Mouse (Mus musculus) embryonic facial prominence, embryonic 12.5 days (tissue): Measurements from ENCODE around the gene Mylk. TPM values are rescaled to one million over a fixed set of nuclear protein-coding genes. Genes with fewer than 3 reads are reported as not detected.

Source experiments
- ATAC-seq: fragments of 200-750 bp; cut with Nextera tagmentation; 2 replicates; pipeline ENCODE4 v1.8.0; 2017; ENCODE audit not compliant: insufficient number of reproducible peaks, insufficient read depth, low FRiP score, low TSS enrichment
- H3K27ac ChIP-seq: fragments of 300-500 bp; sonication (generic); 2 replicates; pipeline ENCODE4 v1.5.1; 2016; ENCODE audit warnings: mild to moderate bottlenecking
- H3K27me3 ChIP-seq: fragments of 300-500 bp; sonication (generic); 2 replicates; pipeline ENCODE4 v1.6.1; 2016; ENCODE audit warnings: mild to moderate bottlenecking, moderate library complexity
- H3K36me3 ChIP-seq: fragments of 300-500 bp; sonication (generic); 2 replicates; pipeline ENCODE4 v1.6.1; 2016; ENCODE audit warnings: mild to moderate bottlenecking
- H3K4me1 ChIP-seq: fragments of 300-500 bp; sonication (generic); 2 replicates; pipeline ENCODE4 v1.6.1; 2016
- H3K4me2 ChIP-seq: fragments of 300-500 bp; sonication (generic); replicated peaks from 2 replicates; pipeline ENCODE4 v1.6.1; 2016; ENCODE audit warnings: mild to moderate bottlenecking, moderate library complexity
- H3K4me3 ChIP-seq: fragments of 300-500 bp; sonication (generic); 2 replicates; pipeline ENCODE4 v1.5.1; 2016; ENCODE audit warnings: mild to moderate bottlenecking
- H3K9ac ChIP-seq: fragments of 300-500 bp; sonication (generic); 2 replicates; pipeline ENCODE4 v1.6.1; 2016; ENCODE audit warnings: mild to moderate bottlenecking, moderate library complexity
- H3K9me3 ChIP-seq: fragments of 300-500 bp; sonication (generic); 2 replicates; pipeline ENCODE4 v1.6.1; 2016; ENCODE audit warnings: mild to moderate bottlenecking, moderate library complexity
- WGBS: fragments of 180-500 bp; shearing (Covaris S2); methylation state at CpG from one replicate; pipeline ENCODE4 v1.1.7; 2016; 5-methylcytosine and 5-hydroxymethylcytosine counted together
- polyA plus RNA-seq: library from polyadenylated mRNA; unstranded; fragments of >200 nt; fragmentation: Nextera tagmentation; extraction: Ambion mirVana; gene quantifications from 2 replicates; pipeline ENCODE4 v1.2.1, GENCODE M21; 2016

Mylk gene
- polyA plus RNA-seq, 1 experiment from 2014 or later = 9.0 TPM

- no peak overlapping the region for H3K4me2 ChIP-seq
- H3K9me3 ChIP-seq = 0 out of 2 replicates have a peak, but pooled peaks cover 4% of the 10 kb centered on the region
- 73% methylated on average over 8 of the region's 8 CpGs for WGBS
- 0 out of 2 replicates have a peak, but pooled peaks cover 4% of the 10 kb centered on the region for H3K36me3 ChIP-seq
- peaks cover 36% of the 10 kb centered on the region for H3K4me1 ChIP-seq
- ATAC-seq = no peak
- H3K27ac ChIP-seq = peak overlapping the region; percentile 56; the same call in 1 of the 2 replicates
- no peak overlapping the region for H3K4me3 ChIP-seq
- H3K9ac ChIP-seq = no peak overlapping the region
- H3K27me3 ChIP-seq = no peaks in the 10 kb centered on the region
Observed at GRCm38 (mm10) chr16:34957487-34958230, 212.6 kb downstream of the Mylk start.

DNA sequence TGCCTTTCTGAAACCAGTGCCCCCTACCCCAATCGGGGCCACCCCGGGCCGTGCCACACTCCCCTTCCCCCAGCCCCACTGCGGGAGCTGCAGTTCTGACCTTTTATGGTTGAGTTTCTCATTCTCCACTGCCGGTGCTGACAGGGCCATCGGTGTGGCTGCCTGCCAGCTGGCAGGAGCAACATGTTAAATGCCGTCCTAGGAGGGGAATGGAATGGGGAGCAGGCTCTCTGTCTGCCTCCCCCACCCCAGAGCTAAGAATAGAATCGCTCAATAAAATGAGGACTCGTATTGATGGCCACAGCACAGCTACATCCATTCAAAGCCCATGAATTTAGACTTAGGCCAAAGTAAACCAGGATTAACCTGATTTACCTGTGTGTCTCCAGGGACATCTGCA lies 213.7 kb downstream of the Mylk start:
- Histone ChIP-seq H3K4me2 (no peak overlapping the region), H3K9me3 (0 out of 2 replicates have a peak, but pooled peaks cover 4% of the 10 kb centered on the region), H3K4me3 (no peak overlapping the region), H3K27ac (peak overlapping the region; percentile 56; the same call in 1 of the 2 replicates), H3K4me1 (peaks cover 36% of the 10 kb centered on the region), H3K27me3 (no peaks in the 10 kb centered on the region), H3K36me3 (0 out of 2 replicates have a peak, but pooled peaks cover 4% of the 10 kb centered on the region), H3K9ac (no peak overlapping the region)
- WGBS = 38% methylated on average over 9 of the region's 9 CpGs
- peak; percentile 61; the same call in 1 of the 2 replicates for ATAC-seq

- H3K9ac ChIP-seq = no peak overlapping the region
- H3K36me3 ChIP-seq = 0 out of 2 replicates have a peak, but pooled peaks cover 4% of the 10 kb centered on the region
- H3K9me3 ChIP-seq = 0 out of 2 replicates have a peak, but pooled peaks cover 4% of the 10 kb centered on the region
- H3K27me3 ChIP-seq = no peaks in the 10 kb centered on the region
- H3K4me2 ChIP-seq = no peak overlapping the region
- no peak for ATAC-seq
- 72% methylated on average over 5 of the region's 5 CpGs for WGBS
- peak overlapping the region; percentile 61; the same call in 1 of the 2 replicates for H3K27ac ChIP-seq
- peaks cover 36% of the 10 kb centered on the region for H3K4me1 ChIP-seq
- no peak overlapping the region for H3K4me3 ChIP-seq
Observed at GRCm38 (mm10) chr16:34959261-34959660, 214.3 kb downstream of the Mylk start.

DNA sequence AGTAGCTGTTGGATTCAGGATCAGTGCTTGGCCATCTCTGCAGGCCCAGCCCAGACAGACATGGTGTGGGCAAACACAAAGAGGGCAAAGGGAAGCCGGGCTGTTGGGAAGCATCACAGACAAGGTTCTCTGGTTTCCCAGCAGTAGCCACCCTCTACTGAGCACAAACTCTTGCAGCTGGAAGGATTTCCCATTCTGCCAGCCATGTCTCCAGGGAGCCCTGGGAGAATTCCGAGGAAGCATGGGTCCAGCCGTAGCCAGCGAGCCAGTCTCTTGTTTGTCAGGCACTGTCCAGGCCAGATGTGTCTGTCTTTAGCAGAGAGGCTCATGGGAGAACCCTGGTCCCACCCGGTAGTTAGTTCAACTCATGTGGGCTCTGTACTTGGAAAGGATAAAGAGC lies 215.2 kb downstream of the Mylk start:
- H3K4me2 ChIP-seq = no peak overlapping the region
- no peaks in the 10 kb centered on the region for H3K9me3 ChIP-seq
- peaks cover 36% of the 10 kb centered on the region for H3K4me1 ChIP-seq
- H3K36me3 ChIP-seq = no peaks in the 10 kb centered on the region
- no peak overlapping the region for H3K4me3 ChIP-seq
- peak overlapping the region; percentile 61; the same call in 1 of the 2 replicates for H3K27ac ChIP-seq
- no peaks in the 10 kb centered on the region for H3K27me3 ChIP-seq
- no peak overlapping the region for H3K9ac ChIP-seq
- ATAC-seq = no peak
- 59% methylated on average over 5 of the region's 5 CpGs for WGBS

DNA sequence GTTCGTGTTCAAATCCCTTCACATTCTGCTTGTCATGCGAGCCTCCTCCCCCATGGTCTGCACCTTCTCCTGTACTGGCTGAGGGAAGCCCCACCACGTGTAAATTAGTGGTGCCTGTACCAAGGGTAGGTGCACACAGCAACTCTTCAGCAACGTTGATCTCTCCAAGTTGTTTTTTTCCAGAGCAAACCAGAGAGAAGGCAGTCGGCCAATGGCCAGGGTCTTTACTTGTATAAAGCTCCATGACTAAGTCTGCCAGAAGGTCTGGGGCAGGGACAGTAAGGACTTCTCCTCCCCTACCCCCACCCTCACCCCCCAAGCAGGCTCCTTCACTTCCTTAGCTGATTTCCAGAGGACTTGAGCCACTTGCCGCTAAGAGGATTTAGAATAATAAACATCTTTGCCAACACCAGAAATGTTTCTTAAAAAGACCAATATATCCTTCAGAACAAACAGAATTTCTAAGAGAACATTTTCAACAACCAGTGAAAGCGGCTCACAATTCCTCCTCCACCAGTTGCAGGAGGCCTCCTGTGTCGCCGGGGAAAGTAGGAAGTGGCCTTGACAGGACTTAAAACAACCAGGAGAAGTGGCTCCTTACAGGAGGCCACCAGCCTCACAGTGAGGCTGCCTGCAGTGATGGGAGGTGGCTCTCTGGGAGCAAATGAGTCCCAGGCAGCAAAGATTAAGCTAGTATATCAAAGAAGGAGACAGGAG lies 216.0 kb downstream of the Mylk start:
- no peak overlapping the region for H3K9ac ChIP-seq
- H3K4me2 ChIP-seq = no peak overlapping the region
- H3K9me3 ChIP-seq = no peaks in the 10 kb centered on the region
- peaks cover 36% of the 10 kb centered on the region for H3K4me1 ChIP-seq
- no peaks in the 10 kb centered on the region for H3K36me3 ChIP-seq
- no peak for ATAC-seq
- peak overlapping the region; percentile 61; the same call in 1 of the 2 replicates for H3K27ac ChIP-seq
- WGBS = 55% methylated on average over 9 of the region's 9 CpGs
- no peak overlapping the region for H3K4me3 ChIP-seq
- no peaks in the 10 kb centered on the region for H3K27me3 ChIP-seq

- no peak for ATAC-seq
- Histone ChIP-seq H3K27ac (no peak overlapping the region), H3K4me2 (no peak overlapping the region), H3K9ac (no peak overlapping the region), H3K36me3 (no peaks in the 10 kb centered on the region), H3K4me1 (peaks cover 38% of the 10 kb centered on the region), H3K27me3 (no peaks in the 10 kb centered on the region), H3K9me3 (no peaks in the 10 kb centered on the region), H3K4me3 (no peak overlapping the region)
- 71% methylated on average over 4 of the region's 4 CpGs for WGBS
Observed at GRCm38 (mm10) chr16:34962322-34962721, 217.3 kb downstream of the Mylk start.

DNA sequence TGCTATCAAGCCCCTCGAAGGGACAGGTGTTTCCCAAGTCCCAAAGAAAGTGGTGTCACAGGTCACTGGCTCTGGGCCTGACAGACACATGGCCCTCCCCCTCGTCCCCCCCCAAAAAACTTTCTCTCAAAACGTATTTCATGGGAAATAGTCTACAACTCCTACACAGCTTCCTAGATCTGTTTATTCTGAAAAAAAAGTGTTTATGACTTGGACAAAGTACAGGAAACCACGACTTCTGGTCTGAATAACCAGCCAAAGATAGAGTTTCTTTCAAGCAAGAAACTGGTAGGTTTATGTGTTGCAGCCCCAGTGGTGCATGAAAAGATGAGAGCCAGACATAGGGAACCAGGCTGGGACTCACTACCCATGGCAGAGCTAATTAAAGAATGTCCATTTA lies 218.0 kb downstream of the Mylk start:
- H3K9ac ChIP-seq = no peak overlapping the region
- ATAC-seq = no peak
- no peak overlapping the region for H3K4me2 ChIP-seq
- peaks cover 38% of the 10 kb centered on the region for H3K4me1 ChIP-seq
- no peaks in the 10 kb centered on the region for H3K27me3 ChIP-seq
- no peaks in the 10 kb centered on the region for H3K36me3 ChIP-seq
- no peak overlapping the region for H3K4me3 ChIP-seq
- H3K27ac ChIP-seq = no peak overlapping the region
- WGBS = 51% methylated on average over 4 of the region's 4 CpGs
- H3K9me3 ChIP-seq = no peaks in the 10 kb centered on the region

DNA sequence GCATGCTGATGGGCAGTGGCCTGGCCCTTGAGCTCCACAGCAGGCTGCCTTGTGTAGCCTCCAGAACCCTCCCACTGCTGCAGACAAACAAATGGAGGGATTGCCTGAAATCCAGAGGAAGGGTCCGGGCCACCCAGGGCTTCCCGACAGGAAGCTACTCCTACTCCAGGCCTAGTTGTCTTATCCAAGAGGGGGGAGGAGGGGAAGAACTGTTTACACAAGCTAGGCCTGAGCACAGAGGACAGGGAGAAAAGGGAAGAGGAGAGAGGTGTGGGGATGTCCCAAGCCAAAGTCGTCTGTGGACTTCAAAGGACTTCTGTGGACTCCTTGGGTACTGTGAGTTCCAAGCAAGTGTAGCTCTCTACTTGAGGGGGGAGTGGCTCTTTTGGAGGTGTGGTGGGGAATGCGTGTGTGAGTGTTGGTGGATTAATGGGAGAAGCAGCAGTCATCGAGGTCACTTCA lies 221.6 kb downstream of the Mylk start:
- ATAC-seq = no peak
- Histone ChIP-seq H3K9ac (no peak overlapping the region), H3K9me3 (no peaks in the 10 kb centered on the region), H3K27ac (no peak overlapping the region), H3K27me3 (no peaks in the 10 kb centered on the region), H3K4me1 (peaks cover 6% of the 10 kb centered on the region; the same call in 1 of the 2 replicates), H3K4me3 (no peak overlapping the region), H3K4me2 (no peak overlapping the region), H3K36me3 (no peaks in the 10 kb centered on the region)
- WGBS = 65% methylated on average over 5 of the region's 5 CpGs

DNA sequence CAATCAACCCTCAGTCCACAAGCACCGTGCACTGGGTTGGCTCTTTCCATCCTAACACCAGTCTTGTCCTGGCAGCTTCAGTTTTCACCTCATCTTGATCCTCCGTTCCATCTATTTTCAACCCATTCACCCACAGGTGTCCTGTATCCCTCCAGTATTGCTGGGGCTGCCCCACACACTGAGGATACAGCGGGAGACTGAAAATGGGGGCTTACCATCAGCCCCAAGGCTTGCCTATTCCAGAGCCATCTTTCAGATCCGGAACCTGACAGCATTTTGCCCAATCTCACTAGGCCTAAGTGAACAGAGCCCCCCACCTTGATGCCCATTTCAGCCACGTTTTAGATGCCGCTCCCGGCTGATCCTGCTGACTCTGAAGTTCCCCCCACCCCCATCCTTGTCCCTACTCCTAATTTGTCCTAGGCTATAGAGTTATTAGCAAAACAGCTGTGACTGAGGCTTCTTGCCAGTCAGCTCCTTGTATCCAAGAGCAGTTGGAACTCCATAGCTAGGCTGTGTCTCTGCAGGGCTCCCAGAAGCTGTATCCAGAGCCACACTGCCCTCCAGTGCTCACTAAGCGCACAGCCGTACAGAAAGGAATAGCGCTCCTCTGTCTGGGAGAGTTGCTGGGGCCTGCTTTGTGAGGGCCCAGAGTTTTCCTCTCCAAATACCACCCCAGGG lies 222.2 kb downstream of the Mylk start:
- ATAC-seq = peak; percentile 82
- Histone ChIP-seq H3K4me3 (no peak overlapping the region), H3K4me1 (peaks cover 10% of the 10 kb centered on the region), H3K27ac (no peak overlapping the region), H3K36me3 (no peaks in the 10 kb centered on the region), H3K9me3 (no peaks in the 10 kb centered on the region), H3K9ac (no peak overlapping the region), H3K4me2 (no peak overlapping the region), H3K27me3 (no peaks in the 10 kb centered on the region)
- WGBS = 51% methylated on average over 10 of the region's 10 CpGs

GRCm38 (mm10) chr16:34968181-34968580 lies 223.2 kb downstream of the Mylk start:
- H3K4me2 ChIP-seq = no peak overlapping the region
- WGBS = 89% methylated on average over 5 of the region's 5 CpGs
- no peaks in the 10 kb centered on the region for H3K27me3 ChIP-seq
- no peak overlapping the region for H3K4me3 ChIP-seq
- H3K9me3 ChIP-seq = no peaks in the 10 kb centered on the region
- H3K27ac ChIP-seq = no peak overlapping the region
- H3K4me1 ChIP-seq = peaks cover 13% of the 10 kb centered on the region
- ATAC-seq = no peak
- no peaks in the 10 kb centered on the region for H3K36me3 ChIP-seq
- H3K9ac ChIP-seq = no peak overlapping the region

DNA sequence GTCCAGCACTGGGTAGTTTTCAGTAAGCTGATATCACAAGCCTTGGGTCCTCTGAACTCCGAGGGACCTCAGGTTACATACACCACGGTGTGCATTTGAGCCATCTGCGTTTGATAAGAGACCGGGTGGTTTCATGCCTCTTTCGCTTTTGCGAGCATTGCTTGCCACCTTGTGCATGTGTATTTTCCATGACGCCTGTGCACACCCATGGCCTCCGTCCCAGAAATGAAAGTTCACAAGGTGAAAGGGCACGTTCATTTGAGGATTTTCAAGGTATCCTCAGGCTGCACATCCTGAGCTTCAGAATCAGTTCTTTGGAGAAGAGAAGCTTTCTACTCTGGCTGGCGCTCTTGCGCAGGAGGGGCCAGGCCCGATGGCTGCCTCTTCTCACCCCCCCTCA lies 227.5 kb downstream of the Mylk start:
- WGBS = 56% methylated on average over 12 of the region's 12 CpGs
- Histone ChIP-seq H3K9ac (no peak overlapping the region), H3K9me3 (no peaks in the 10 kb centered on the region), H3K36me3 (no peaks in the 10 kb centered on the region), H3K4me1 (peaks cover 7% of the 10 kb centered on the region), H3K27ac (no peak overlapping the region), H3K4me3 (no peak overlapping the region), H3K4me2 (no peak overlapping the region), H3K27me3 (no peaks in the 10 kb centered on the region)
- no peak for ATAC-seq
